Mouse (Mus musculus): ENCODE results near the gene Mcm5.

- TF ChIP-seq POLR2A (IDR thresholded peaks at IDR 0.05; ENCODE audit: insufficient read depth, low read length) (no peak), CTCF (IDR thresholded peaks at IDR 0.05; ENCODE audit: low read depth, low read length) (no peak)
Observed at GRCm38 (mm10) chr8:75154855-75155478, 45.6 kb downstream of the Mcm5 start.

Measured in ES-Bruce4 (cell line).